Mouse (Mus musculus) embryonic fibroblast, embryonic 13.5 days (primary cell): ENCODE data around the gene Dis3l2.

Experiments used
- CTCF ChIP-seq: IDR thresholded peaks from 2 replicates; pipeline ENCODE4 v1.5.1; 2011; ENCODE audit warnings: mild to moderate bottlenecking, control low read depth, low read length, moderate library complexity, borderline replicate concordance; ENCODE audit not compliant: insufficient read depth
- POLR2A ChIP-seq: IDR thresholded peaks from 2 replicates; pipeline ENCODE4 v1.6.1; 2011; ENCODE audit warnings: low read depth, mild to moderate bottlenecking, control low read depth, low read length, moderate library complexity

DNA sequence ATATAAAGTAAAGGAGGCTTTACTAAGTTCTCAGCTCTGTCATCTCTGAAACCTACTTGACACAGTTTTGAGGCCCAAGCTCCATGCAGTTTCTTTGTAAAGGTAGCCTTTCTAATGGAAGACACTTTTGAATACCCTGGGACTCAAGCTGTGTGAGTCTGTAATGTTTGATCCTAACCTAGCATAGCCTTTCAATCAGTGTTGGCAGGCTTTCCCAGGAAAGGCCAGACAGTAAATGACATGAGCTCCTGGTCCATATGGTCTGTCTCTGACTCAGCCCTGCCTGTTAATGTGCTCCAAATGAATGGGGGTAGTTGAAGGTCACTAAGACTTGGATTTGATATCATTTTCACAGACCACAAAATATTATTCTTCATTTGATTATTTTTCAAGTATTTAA lies 290.4 kb downstream of the Dis3l2 start:
- TF ChIP-seq CTCF: no peak
- no peak for TF ChIP-seq POLR2A
